Mouse (Mus musculus) cerebellum, adult 18-20 months (tissue): ENCODE measurements around the gene Pigc.

Experiments
- DNase-seq, 2 experiments: peaks; one replicate each; pipeline ENCODE4 v3.0.0; 2021

Pigc gene

DNA sequence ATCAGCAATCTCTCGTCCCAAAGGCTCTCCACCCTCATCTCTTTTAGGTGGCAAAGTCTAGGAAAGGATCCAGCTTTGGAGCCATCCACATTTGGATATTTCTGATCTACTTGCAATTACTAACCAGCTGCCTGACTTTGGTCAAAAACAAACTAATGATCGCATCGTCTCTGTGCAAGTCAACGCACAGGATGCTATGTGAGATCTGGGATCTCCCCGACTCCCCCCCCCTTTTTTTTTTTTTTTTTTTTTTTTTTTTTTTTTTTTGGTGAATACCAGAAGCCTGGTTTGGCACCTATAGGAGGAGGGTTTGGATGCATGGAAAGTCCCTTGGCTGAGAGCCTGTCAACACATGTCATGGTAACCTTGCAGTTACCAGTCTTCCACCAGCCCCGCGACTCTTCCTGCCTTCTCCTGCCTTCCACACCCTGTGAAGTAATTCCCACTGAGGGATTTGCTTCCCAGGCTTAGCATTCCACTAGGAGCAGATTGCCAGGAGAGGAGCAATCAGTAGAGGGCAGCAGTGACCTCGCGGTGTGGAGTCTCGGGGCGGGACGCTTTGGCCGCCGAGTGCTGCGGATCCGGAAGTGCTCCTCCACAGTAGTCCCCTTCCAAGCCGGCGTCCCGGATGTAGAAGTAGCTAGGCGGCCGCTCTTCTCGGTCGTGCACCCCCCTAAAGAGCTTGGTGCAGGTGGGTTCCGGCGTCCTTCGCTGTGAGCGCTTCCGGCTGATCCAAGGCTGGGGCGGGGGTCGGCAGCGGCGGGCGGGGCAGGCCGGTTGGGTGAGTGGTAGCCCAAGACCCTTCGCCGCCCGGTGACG lies at the start of gene Pigc:
Gene Pigc, plus strand, starts transcription at position 598 of the 819 bp plus-strand sequence.
- DNase-seq, result peak; percentile 93 to 96

DNA sequence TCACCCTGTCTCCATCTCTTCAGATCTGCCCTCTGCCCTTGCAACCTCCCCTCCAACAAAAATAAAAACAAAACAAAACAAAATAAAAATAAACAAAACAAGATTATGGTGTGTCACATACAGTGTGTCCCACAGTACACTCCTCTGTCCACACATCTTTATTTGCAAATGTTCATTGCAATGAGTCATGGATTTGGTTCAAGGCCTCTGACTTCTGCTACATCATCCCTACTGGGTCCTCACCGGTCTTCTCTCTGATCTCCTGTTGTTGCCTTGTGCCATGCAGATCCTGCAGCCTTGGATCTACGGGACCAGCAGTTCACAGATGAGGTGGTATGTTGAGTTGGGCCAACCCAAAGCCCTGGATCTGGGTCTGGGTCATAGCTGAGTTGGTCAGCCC lies 49.4 kb upstream of the Pigc start:
- no peak for DNase-seq

DNA sequence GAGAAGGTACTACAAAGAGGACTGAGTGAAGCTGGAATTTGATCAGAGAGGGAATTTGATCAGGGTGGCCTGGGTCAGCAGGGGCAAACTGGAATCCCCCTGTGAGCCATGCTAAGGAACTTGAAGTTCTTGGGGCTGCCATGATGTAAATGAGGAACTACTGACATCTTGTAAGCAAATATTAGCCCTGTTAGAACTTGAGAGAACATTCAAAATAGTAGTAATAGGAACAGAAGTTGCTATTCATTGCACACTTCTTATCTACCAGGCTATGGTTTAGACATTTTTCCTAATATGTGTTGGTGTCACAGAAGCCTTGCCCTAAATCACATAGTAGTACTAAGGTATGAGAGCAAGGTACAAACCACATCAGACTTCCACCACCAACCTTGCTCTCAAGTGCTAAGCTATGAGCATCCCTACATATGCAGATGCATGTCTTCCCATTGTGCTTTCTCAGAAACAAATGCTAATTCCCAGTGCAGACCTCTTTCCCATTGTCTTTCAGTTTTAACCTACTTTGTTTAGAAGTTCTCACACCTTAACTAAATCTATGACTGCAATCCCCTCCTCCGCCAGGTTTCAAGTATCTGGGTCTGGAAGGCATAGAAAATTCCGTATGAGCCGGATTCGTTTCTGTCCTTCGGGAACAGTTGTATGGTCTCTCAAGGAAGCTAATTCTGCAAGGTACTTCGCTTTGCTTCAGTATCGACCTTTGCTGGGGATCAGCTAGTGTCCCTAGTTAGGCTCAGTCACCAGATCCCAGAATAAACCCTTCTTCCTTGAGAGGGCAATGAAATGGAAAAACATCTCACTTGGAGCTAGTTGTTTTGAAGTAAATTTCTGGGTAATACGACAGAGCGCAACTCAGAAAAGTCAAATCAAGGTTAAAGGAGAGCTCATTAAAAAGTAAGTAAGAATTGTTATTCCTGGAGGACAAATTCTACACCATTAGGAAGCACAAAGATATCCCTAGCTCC lies 48.2 kb upstream of the Pigc start:
- no peak for DNase-seq

DNA sequence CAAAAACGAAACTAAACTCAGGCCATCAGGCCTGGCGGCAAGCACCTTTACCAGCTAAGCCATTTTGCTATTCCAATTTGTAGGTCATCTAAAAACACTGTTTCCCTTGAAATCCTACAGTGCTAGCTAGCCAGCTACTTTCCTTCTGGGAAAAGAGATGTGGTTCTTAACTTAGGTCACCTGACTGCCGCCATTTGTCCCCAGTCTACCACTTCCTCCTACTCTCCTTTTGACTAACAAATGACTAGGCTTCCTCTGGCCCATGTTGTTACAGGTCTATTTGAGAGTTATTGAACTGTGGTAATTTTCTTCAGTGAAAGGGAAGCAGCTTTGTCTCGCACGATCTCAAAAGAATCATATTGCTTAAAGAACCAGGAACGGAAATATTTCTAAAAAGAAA lies 47.1 kb upstream of the Pigc start:
- DNase-seq, result no peak

DNA sequence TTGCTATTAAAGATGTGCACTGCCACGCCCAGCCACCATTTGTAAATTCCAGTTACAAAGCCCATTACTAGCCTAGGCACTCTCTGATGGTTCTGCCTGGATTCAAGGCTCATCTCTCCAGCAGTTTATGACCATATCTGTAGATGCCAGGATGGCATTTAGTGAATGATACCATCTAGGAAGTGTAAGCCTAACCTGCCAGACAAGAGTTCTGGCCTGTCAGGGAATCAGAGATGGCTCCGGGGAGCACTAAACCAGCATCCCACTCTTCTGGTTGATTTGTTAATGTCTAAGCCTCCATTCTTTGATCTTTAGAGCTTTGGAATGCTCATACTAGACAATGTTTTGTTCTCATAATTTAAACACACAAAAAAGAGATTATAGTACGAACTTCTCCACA lies 44.7 kb upstream of the Pigc start:
- DNase-seq, result no peak

DNA sequence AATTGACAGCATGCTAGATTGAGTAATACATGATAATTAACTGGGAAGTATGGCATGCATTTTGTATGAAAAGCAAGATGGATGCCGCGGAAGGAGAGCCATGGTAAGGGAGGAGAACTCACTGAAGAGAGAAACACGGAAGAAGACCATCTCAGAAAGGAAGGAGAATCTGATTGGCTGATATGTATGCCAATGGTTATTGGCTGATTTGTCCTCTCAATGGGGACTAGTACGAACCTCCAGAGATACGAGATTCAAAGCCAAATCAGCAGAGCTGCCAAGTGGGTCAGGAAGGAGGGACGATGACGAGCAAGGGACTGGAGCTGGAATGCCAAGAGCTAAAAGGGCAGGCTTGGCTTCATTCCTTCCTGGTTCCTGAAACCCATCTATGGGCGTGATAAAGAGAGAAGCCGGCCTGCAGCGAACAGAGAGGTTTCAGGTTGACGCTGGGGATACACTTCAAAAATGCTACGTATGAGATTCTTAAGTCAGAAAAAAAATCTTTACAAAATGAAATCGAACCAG lies 43.6 kb upstream of the Pigc start:
- DNase-seq, result peak; percentile 36 to 59

DNA sequence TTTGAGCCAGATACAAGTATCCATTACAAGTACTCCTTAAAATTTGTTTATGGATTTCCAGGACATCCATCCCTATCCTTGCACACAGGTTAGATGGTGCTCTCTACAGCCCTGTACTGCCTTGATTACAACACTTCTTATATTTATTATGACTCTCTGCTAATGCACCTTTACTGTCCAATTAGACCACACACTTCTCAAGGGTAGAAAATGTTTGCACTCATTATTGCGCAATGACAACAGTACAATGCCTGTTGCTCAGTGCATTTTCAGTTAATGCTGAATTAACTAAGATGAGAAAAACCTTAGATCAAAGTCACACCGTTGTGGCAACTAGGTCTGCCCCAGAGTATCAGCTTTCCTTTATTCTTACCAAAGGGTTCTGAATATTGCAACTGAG lies 41.0 kb upstream of the Pigc start:
- no peak for DNase-seq

DNA sequence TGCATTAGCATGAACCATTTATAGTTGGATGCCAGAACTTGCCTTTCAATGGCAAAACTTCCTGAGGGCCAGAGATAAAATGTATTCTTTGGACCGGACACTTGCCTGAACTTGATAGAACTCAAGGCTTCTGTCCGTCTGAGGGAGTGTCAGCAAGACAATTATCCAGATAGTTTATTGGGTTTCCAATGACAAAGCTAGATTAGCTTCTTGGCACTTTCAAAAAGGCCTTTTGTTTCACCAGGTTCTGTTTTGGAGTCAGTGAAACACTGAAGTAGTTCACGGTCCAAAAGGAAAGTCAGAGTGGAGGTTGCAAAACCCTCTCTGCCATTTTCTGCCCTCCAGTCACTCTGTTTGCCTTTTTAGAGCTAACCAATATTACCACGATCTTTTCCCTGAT lies 37.7 kb upstream of the Pigc start:
- no peak for DNase-seq

DNA sequence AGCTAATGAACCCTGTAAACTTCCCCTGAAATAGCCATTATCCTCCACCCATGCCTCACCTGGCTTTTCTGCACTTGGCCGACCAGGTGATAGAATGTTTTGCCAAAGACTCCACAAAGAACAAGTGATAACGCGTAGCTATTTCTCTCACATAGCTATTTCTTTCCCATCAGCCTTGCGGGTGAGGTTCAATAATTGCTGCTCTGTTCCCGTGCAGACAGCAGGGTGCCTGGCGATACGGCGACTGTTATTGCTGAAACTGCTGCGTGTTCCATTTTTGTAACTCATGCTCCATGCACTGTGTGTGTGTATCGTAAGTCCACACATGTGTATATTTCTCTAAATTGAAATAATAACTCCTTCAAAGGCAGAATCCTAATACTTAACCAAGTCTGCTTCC lies 37.2 kb upstream of the Pigc start:
- no peak for DNase-seq

DNA sequence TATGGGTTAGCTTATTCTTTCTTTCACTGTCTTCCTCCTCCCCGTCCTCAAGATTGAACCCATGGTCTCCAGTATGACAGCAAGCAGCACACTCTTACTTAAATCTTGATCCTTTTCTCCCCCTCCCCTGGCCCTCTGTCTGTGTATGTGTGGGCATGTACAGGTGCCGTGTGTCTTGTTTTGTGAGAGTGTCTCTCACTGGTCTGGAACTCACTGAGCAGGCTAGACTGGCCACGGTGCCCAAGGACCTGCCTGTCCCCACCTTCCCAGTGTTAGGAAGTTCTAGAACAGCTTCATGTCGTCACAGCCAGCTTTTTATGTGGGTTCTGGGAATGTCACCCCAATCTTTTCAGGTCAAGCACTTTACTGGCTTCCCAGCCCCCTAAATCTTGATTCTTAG lies 36.7 kb upstream of the Pigc start:
- no peak for DNase-seq

DNA sequence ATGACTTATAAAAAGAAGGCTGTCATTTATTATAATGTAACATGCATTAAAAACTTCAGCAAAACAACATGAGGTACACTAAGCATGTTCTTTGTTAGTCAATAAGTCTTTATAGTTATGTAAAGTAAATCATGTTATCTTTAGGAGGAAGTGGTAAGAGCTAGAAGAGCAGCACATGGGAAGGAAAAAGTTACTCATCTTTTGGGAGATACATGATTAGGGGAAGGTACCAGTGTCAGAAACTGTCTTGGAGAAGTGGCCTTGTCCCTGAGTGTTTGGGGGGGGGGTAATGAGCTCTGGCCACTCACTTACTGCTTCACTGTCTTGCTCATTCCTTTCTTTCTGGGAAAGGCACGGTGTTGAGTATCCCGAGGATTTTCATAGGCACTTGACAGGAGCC lies 26.9 kb upstream of the Pigc start:
- DNase-seq, result no peak

DNA sequence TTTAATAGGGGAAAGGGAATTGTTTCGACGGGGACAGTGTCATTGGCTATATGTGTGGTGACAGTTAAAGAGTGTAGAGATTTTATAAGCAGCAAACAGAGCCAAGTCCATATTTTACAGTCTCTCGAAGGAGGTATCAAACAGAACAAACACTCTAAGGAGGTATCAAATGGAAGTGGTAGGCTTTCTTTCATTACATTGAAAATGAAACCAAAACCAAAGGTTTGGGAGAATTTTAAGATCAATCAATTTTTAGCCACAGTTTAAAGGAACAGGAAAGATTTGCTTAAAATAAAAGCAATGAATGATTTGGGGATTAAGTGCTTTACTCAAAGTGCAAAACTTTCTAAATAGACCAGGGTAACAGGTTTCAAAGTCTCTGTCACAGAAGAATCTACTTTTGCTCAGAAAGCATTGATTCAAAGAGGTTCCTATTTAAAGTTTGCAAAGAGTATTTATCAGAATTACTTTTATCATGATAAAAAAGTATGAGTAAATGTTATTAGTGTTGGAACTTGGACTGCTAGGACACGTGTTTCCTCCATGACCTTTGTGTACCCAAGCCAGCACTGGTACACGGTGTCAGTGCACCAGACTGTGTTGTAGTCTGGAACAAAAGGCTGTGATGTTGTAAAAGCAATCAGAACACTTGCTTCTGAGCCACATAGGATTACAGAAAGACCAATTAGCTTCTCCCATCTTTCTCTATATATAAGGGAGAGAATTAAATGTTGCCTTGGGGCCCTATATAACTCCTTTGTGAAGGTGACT lies 17.8 kb upstream of the Pigc start:
- DNase-seq, result no peak

DNA sequence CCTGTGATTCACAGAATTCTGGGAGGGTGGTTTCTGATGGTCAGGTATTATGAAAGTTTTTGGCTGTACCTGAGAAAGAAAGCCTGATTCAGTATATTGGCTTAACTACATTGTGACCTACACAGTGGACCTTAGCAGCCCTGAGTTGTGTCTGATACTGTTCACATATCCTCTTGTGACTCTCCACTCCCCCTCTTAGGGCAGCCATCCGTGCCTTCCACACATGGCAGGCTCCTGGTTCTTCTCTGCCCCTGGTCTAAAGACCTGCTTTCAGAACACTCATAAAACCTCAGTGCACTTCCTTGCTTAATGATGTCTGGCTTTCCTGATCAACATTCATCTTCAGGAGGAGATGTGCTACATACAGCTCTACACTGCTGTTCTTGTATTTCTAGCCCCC lies 16.4 kb upstream of the Pigc start:
- DNase-seq, result no peak

DNA sequence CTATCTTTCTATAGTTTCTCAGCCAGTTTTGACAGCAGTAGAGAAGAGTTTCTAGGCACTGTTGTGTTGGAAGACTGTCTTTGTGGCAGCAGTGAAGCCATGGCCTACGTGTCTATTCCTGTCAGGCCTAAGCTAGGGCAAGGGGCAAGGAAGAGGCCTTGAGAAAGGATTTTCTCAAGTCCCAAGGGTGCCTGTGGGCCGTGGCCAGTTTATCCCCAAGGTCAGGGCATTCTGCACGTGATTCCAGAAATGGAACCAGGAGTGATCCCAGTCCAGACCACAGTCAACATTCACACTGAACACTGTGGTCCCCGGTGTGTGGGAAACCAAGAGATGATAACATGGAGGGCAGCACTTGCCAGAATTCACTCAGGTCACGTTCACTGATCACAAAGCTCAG lies 13.1 kb upstream of the Pigc start:
- DNase-seq, result no peak

DNA sequence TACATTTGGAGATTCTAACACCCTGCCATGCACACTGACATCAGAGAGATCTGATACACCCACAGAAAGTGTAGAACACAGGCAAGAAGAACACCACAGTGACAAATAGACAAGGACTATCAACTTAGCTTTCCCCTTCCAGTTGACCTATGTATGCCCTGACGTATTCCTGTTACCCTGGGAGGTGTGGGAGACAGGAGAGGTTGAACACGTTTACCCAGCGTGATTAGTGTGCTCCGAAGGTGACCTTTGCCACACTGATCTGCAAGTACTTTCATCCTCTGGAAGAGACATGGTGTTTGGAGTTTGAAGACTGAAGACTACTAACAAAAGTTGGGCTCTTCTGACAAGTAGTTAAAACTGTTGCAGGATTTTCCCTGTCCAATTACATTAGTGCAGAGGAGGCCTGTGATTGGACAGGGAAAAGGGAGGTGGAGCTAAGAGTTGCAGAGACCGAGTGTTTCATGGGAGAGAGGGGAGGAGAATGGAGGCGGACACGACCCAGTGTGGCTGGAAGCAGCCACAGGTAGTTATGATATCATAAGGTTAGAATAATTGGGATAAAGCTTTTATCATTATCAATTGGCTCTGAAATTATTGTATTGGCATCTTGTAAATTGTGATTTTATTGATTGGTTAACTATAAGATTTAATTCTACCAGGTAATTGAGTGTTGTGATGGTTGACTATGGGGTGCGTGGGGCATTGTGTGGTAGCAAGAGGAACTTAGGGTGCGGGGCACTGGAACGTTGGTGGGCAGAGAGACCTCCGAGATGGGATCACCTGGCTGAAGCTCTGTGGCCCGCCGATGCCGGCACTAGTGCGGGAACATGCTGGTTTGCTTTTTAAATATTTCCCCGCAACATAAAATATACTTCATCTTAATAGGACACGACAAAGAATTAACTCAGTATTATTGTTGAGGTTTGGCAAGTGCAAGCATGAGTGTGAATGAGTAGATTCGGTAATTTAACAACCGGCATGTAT lies 10.7 kb upstream of the Pigc start:
- DNase-seq, result no peak

DNA sequence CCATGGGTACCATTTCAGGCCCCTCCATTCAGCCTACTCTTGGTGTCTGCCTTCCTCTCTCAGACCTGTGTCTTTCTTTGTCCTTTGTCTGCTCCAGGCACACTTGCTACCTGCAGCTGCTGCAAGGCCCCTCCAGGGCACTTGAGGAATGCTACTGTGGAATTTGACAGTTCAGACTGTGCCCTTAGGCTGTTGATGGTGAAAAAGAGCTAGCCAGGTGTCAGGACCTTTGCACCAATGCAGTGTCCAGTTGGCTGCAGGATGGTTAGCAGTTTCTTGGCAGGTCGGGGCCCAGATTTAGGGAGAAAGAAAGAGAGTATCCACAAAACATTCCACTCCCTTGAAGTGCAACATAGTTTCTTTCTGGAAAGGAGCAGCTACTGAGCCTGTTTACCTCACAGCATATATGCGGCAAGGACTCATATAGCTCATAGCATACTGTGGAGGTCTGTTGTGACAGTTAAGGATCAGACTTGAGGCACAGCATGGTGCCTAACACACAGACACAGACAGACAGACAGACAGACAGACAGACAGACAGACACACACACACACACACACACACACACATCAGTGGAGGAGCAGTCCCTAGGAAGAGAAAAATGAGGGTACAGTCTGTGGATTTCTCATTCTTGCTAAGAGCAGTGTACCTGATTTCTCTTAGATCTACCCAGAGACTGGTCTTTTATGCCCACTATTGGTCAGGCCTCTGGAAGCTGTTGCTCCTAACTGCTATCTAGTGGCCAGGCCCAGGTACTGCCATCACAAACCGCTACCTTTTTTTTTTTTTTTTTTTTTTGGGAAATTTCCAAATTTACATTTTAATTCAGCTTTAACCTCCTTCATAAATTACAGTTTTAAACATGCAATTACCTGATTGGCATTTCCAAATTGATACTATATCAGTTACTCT lies 6.3 kb upstream of the Pigc start:
- no peak for DNase-seq

DNA sequence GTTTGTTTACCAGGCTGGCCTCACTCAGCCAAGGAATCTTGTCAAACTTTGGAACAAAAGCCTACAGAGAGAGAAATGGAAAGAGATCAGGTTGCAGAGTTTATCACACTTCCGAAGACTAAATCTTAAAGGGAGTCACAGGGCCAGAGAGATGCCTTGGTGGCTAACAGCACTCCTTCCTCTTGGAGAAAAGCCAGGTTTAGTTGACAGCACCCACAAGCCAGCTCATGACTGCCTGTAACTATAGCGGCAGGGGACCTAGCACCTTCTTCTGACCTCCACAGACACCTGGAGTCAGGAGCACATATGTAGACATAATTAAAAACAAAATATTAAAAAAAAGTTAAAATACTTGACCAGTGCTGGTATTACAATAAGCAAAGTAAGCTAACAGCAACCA lies 1.1 kb upstream of the Pigc start:
- DNase-seq, result no peak

DNA sequence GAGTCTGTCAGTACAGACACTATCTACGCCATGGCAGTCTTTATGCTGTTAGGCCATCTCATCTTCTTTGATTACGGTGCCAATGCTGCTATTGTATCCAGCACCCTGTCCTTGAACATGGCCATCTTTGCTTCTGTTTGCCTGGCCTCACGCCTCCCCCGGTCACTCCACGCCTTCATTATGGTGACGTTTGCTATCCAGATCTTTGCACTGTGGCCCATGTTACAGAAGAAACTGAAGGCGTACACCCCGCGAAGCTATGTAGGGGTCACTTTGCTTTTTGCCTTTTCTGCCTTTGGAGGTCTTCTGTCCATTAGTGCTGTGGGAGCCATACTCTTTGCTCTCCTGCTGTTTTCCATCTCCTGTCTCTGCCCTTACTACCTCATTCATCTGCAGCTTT lies 1.9 kb downstream of the Pigc start:
- DNase-seq, result no peak

DNA sequence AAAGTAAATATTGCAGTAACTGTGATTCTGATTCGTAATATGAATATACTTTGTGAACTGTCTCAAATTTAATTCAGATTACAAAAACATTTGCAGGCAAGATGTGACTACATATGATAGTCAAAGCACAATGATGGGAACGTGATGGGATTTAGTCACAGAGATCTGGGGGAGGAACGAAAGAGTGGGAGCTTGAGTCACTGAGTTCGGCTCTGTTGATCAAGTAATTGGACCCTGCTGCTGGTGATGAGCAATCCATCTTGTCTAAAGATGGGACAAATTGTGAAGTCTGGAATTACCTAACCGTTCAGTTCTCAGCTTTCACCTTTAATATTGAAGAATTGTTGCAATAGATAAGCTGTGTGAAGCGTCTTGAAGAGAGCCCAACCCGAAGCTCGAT lies 3.2 kb downstream of the Pigc start:
- DNase-seq, result no peak
